Mouse (Mus musculus) brain, embryonic 14.5 days (tissue): ENCODE measurements around the gene Oog4.

ENCODE experiments used
- CTCF ChIP-seq: fragments of 200-500 bp; IDR thresholded peaks from 2 replicates; pipeline ENCODE4 v1.5.1; 2012; ENCODE audit warnings: inconsistent platforms, mild to moderate bottlenecking, moderate library complexity, borderline replicate concordance; ENCODE audit not compliant: insufficient read depth, insufficient read length; ENCODE audit errors: extremely low read depth
- POLR2A ChIP-seq: fragments of 200-500 bp; IDR thresholded peaks from 2 replicates; pipeline ENCODE4 v1.6.1; 2012; ENCODE audit warnings: mild to moderate bottlenecking, inconsistent platforms, borderline replicate concordance; ENCODE audit not compliant: poor library complexity, insufficient read depth, insufficient read length, severe bottlenecking; ENCODE audit errors: extremely low read depth

- TF ChIP-seq CTCF = peak; percentile 48
- TF ChIP-seq POLR2A = no peak
These were observed 61.0 kb downstream of the Oog4 start for GRCm38 (mm10) chr4:143388955-143389702.
